ENCODE assay signal across 23 mouse cellular contexts in the genomic region with DNA sequence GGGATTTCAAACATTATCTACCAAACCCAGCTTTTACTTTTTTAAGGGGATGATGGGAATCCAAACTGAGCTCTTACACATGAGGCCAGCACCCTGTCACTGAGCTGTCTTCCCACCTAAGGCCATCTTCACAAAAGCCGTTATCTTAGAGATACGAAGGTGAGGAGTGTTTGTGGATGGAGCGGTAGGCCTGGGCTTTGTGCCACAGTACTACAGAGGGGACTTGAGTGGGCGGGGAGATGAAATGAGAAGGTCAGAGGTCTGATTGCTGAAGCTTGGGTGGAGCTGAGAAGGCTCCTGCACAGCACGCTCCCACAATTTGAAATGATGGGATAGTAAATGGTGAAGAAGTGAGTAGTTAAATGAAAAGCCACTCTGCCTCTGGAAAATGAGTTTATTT.
"Had no signal": no experiment of that assay in that cellular context is flagged by ENCODE, and none has a peak within 500 bp of the region (broad histone marks: within the 10 kb centered on the region; RNA-seq: fewer than 3 reads in every experiment).

No protein-coding gene starts in this region.

- ATAC-seq: forebrain, postnatal 0 days; hindbrain, embryonic 16.5 days; inflammation-experienced regulatory T-cells, adult 6 months; intestine, embryonic 15.5 days; intestine, postnatal 0 days had no signal

- H3K4me2 ChIP-seq: hindbrain, embryonic 12.5 days; hindbrain, embryonic 14.5 days; intestine, embryonic 15.5 days; limb, embryonic 12.5 days; liver, embryonic 11.5 days; liver, embryonic 13.5 days; liver, embryonic 15.5 days had no signal

- H3K27ac ChIP-seq: hindbrain, embryonic 10.5 days; hindbrain, embryonic 12.5 days; hindbrain, embryonic 14.5 days; intestine, embryonic 15.5 days; layer of hippocampus, adult 2 months; left cerebral cortex, adult 2 months; limb, embryonic 10.5 days; limb, embryonic 12.5 days; liver, embryonic 13.5 days; liver, embryonic 15.5 days had no signal

- H3K4me3 ChIP-seq: hindbrain, embryonic 10.5 days; hindbrain, embryonic 12.5 days; intestine, embryonic 15.5 days; layer of hippocampus, adult 2 months; left cerebral cortex, adult 2 months; limb, embryonic 10.5 days; limb, embryonic 12.5 days; liver, embryonic 13.5 days; liver, embryonic 15.5 days had no signal

- H3K9ac ChIP-seq: forebrain, postnatal 0 days; hindbrain, embryonic 12.5 days; hindbrain, embryonic 14.5 days; intestine, embryonic 15.5 days; limb, embryonic 12.5 days; liver, embryonic 13.5 days; liver, embryonic 15.5 days had no signal

- H3K27me3 ChIP-seq: hindbrain, embryonic 12.5 days; intestine, embryonic 15.5 days; limb, embryonic 12.5 days; liver, embryonic 13.5 days; liver, embryonic 15.5 days had no signal

- H3K4me1 ChIP-seq: hindbrain, embryonic 12.5 days; intestine, embryonic 15.5 days; limb, embryonic 10.5 days; liver, embryonic 13.5 days; liver, embryonic 15.5 days had no signal

- H3K9me3 ChIP-seq: hindbrain, embryonic 10.5 days; hindbrain, embryonic 12.5 days; intestine, embryonic 15.5 days; limb, embryonic 10.5 days; limb, embryonic 12.5 days; liver, embryonic 13.5 days; liver, embryonic 15.5 days had no signal

- DNase-seq: forebrain, postnatal 0 days; gastrocnemius, postnatal 14 days; gastrocnemius, postnatal 36 days; kidney, adult 18-20 months; kidney, adult 8-10 months; kidney, postnatal 10 days; kidney, postnatal 25 days; kidney, postnatal 4 days; liver; liver, embryonic 13.5 days had no signal

- H3K36me3 ChIP-seq: hindbrain, embryonic 10.5 days; hindbrain, embryonic 12.5 days; intestine, embryonic 15.5 days; limb, embryonic 10.5 days; limb, embryonic 12.5 days; liver, embryonic 13.5 days; liver, embryonic 15.5 days had no signal
